Mouse (Mus musculus): Measurements from ENCODE around the gene Foxa1. TPM values are rescaled to one million over a fixed set of nuclear protein-coding genes. Genes with fewer than 3 reads are reported as not detected.

Foxa1 gene
- polyA plus RNA-seq, 1 experiment from 2014 or later: 3.3 TPM

DNA sequence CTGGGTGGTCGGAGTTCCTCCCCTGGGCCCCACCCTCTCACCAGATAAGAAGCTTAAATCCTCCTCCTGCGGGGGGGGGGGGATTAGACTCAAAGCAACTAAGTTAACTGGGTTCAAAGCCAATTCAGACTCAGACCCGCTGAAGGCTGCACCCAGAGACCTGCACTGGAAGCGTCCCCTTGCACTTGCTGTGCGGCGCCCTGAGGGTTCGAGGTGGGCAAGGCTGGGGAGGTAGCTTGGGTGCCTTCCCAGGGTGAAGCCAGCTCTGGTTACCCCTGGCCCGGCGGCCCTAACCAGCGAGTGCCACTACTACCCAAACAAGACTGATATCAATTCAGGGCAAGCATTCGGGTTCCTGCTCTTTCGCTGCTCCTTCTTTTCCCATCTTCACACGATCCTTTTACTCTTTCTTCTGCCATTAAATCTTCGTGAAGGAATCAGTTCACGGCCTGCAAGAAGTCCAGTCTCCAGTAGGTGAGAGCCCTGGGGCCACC is 3.0 kb upstream of the Foxa1 start:
- H3K4me2 ChIP-seq (ENCODE audit: low read depth, low read length): peak overlapping the region; percentile 40
- H3K36me3 ChIP-seq (ENCODE audit: control insufficient read depth, insufficient read depth, low read length): no peaks in the 10 kb centered on the region
- H3K27me3 ChIP-seq (replicated peaks; ENCODE audit: control insufficient read depth, insufficient read depth, low read length): peaks cover 56% of the 10 kb centered on the region
- H3K9me3 ChIP-seq (ENCODE audit: control insufficient read depth, low read length): no peaks in the 10 kb centered on the region
- H3K9ac ChIP-seq (ENCODE audit: low read depth, low read length): peak overlapping the region; percentile 62
- ATAC-seq: no peak
- H3K4me1 ChIP-seq (ENCODE audit: control insufficient read depth, insufficient read depth, low read length): peaks cover 13% of the 10 kb centered on the region
- peak overlapping the region; percentile 29 for H3K4me3 ChIP-seq (ENCODE audit: low read length)
- H3K27ac ChIP-seq (ENCODE audit: low read length): no peak overlapping the region; the same call in 1 of the 2 replicates
- 2% methylated on average over 15 of the region's 15 CpGs for WGBS

DNA sequence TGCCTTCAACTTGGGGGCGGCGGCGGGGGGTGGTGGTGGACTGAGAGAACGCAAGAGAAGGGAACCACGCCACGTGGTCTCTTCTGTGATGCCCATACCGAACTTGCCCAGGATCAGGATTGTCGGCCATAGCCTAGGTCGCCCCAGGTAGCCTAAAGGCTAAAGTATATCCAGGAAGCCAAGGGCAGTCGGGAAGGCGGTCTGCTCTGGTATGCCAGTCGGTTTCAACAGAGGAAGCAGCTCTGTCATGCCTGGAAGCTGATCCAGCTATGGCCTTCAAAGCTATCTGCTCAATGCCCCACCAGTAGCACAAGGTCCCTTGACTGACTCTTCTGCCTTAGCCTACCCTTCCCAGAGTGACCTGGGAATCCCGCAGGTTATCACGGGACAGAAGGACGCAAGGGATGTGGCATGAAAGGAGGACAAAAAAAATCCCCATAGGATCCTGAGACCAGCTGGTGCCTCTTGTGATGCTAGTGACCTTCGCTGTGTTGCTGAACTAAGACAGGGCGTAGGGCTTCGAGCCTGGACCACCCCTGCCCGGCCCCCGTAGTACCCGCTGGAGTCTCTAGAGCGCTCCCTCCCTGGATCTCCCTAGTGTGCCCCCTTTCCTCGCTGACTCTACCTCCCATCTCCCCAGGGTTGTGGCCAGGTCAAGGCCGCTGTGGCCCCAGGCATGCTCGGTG is 2.4 kb upstream of the Foxa1 start:
- H3K27me3 ChIP-seq (replicated peaks; ENCODE audit: control insufficient read depth, insufficient read depth, low read length): peaks cover 53% of the 10 kb centered on the region
- peak overlapping the region; percentile 62; the same call in 1 of the 2 replicates for H3K9ac ChIP-seq (ENCODE audit: low read depth, low read length)
- H3K36me3 ChIP-seq (ENCODE audit: control insufficient read depth, insufficient read depth, low read length): no peaks in the 10 kb centered on the region
- no peak overlapping the region; the same call in 1 of the 2 replicates for H3K27ac ChIP-seq (ENCODE audit: low read length)
- 5% methylated on average over 25 of the region's 25 CpGs for WGBS
- ATAC-seq: no peak
- peak overlapping the region; percentile 40 for H3K4me2 ChIP-seq (ENCODE audit: low read depth, low read length)
- H3K9me3 ChIP-seq (ENCODE audit: control insufficient read depth, low read length): no peaks in the 10 kb centered on the region
- H3K4me1 ChIP-seq (ENCODE audit: control insufficient read depth, insufficient read depth, low read length): peaks cover 13% of the 10 kb centered on the region
- peak overlapping the region; percentile 29 for H3K4me3 ChIP-seq (ENCODE audit: low read length)

DNA sequence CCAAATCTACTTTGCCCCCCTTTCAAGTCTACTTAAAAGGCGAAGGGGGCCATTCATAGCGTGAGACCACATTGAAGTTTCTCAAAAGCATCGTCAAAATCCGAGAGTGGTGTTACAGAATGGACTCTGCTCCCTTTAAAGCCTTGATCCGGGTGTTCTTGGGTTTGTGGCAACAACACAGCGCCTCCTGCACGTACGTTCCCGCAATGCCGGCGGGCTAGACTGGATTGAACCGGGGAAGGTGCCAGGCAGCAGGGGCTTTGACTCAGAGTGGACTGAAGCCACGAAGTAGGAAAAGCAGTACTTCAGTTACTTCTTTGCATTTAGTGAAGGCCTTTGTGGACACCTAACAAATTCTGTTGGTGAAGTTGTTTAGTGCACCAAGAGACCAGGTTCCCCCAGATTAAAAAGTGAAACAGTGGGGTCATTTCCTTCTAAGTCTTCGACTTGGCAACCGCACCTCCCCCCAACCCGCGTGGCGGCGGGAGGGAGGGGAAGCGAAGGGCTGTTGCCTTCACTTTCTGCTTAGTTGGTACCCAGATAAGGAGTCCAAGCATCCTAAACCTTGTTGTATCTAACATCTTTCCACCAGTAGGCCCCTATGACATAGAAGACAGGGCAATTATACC is 1.8 kb upstream of the Foxa1 start:
- Histone ChIP-seq H3K4me1 (ENCODE audit: control insufficient read depth, insufficient read depth, low read length) (peaks cover 13% of the 10 kb centered on the region), H3K4me2 (ENCODE audit: low read depth, low read length) (peak overlapping the region; percentile 40), H3K27ac (ENCODE audit: low read length) (peak overlapping the region; percentile 65), H3K4me3 (ENCODE audit: low read length) (peak overlapping the region; percentile 6; the same call in 1 of the 2 replicates), H3K9me3 (ENCODE audit: control insufficient read depth, low read length) (no peaks in the 10 kb centered on the region), H3K36me3 (ENCODE audit: control insufficient read depth, insufficient read depth, low read length) (no peaks in the 10 kb centered on the region), H3K27me3 (replicated peaks; ENCODE audit: control insufficient read depth, insufficient read depth, low read length) (peaks cover 51% of the 10 kb centered on the region), H3K9ac (ENCODE audit: low read depth, low read length) (peak overlapping the region; percentile 28; the same call in 1 of the 2 replicates)
- ATAC-seq: peak; percentile 16; the same call in 1 of the 2 replicates
- WGBS: under 1% methylated on average over 20 of the region's 20 CpGs

DNA sequence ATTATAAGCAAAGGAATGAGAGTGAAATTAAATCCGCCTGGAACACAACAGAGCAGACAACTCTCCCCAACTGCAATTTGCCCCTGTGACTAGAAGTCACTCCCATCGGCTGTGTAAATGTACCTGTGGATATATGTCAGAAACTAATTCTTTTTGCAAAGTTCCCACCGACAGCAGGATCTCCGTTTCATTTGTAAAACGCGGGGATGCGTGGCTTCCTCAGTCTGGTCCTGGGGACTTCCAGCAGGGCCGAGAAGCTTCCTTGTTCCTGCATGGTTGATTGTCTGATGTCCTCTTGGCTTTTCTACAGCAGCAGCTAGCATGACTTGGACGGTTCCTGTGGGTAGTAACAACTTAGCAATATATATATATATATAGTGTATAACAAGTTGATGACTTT is 1.2 kb upstream of the Foxa1 start:
- Histone ChIP-seq H3K9ac (ENCODE audit: low read depth, low read length) (no peak overlapping the region), H3K4me3 (ENCODE audit: low read length) (no peak overlapping the region), H3K4me2 (ENCODE audit: low read depth, low read length) (peak overlapping the region; percentile 24)

DNA sequence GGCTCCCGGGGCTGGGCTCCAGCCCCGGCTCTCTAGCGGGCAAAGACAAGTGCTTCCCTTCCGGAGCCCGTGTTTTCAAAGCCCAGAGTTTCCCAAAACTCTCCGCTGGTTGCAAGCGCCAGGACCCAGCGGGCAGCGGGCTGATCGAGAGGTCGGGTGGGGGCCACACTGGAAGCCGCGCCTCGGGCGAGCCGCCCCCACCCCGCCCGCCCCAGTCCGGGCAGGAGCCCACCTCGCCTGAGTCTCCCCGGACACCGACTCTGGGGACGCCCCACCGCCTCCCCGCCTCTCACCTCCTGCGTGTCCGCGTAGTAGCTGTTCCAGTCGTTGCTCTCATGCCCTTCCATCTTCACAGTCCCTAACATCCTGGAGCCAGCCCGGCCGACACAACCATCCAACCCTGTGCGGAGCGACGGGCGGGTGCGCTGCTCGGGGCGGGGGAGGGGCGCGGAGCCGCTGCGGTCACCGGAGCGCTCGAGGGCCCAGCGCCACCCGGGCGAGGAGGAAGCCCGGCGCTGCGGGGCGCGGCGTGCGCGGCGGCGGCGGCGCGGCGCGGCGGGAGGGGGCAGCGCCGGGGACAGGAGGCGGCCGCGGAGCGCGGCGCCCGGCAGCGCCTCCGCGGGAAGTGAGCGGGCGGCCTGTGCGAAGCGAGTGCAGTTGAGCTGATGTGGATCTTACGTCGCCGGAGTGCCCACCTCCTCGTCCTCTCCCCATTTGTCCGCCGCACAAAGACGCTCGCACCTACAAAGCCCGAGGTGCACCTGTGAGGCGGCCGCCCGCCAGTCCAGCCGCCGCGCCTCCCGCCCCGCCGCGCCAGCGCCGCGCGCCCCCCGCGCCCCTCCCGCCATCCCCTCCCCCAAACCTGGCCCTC is 1.1 kb downstream of the Foxa1 start:
- peak overlapping the region; percentile 80 for H3K4me2 ChIP-seq (ENCODE audit: low read depth, low read length)
- peak overlapping the region; percentile 79 for H3K9ac ChIP-seq (ENCODE audit: low read depth, low read length)
- H3K27ac ChIP-seq (ENCODE audit: low read length): peak overlapping the region; percentile 94
- peak; percentile 66 for ATAC-seq
- peaks cover 13% of the 10 kb centered on the region for H3K4me1 ChIP-seq (ENCODE audit: control insufficient read depth, insufficient read depth, low read length)
- H3K27me3 ChIP-seq (replicated peaks; ENCODE audit: control insufficient read depth, insufficient read depth, low read length): peaks cover 53% of the 10 kb centered on the region
- peak overlapping the region; percentile 63 for H3K4me3 ChIP-seq (ENCODE audit: low read length)
- WGBS: under 1% methylated on average over 97 of the region's 106 CpGs
- no peaks in the 10 kb centered on the region for H3K36me3 ChIP-seq (ENCODE audit: control insufficient read depth, insufficient read depth, low read length)
- H3K9me3 ChIP-seq (ENCODE audit: control insufficient read depth, low read length): no peaks in the 10 kb centered on the region

More for the DNA sequence above, 1.2 kb upstream of the Foxa1 start:
- Histone ChIP-seq H3K4me1 (ENCODE audit: control insufficient read depth, insufficient read depth, low read length) (peaks cover 13% of the 10 kb centered on the region), H3K9me3 (ENCODE audit: control insufficient read depth, low read length) (no peaks in the 10 kb centered on the region), H3K36me3 (ENCODE audit: control insufficient read depth, insufficient read depth, low read length) (no peaks in the 10 kb centered on the region), H3K27me3 (replicated peaks; ENCODE audit: control insufficient read depth, insufficient read depth, low read length) (peaks cover 50% of the 10 kb centered on the region), H3K27ac (ENCODE audit: low read length) (peak overlapping the region; percentile 65; the same call in 1 of the 2 replicates)
- no peak for ATAC-seq
- 2% methylated on average over 9 of the region's 9 CpGs for WGBS

DNA sequence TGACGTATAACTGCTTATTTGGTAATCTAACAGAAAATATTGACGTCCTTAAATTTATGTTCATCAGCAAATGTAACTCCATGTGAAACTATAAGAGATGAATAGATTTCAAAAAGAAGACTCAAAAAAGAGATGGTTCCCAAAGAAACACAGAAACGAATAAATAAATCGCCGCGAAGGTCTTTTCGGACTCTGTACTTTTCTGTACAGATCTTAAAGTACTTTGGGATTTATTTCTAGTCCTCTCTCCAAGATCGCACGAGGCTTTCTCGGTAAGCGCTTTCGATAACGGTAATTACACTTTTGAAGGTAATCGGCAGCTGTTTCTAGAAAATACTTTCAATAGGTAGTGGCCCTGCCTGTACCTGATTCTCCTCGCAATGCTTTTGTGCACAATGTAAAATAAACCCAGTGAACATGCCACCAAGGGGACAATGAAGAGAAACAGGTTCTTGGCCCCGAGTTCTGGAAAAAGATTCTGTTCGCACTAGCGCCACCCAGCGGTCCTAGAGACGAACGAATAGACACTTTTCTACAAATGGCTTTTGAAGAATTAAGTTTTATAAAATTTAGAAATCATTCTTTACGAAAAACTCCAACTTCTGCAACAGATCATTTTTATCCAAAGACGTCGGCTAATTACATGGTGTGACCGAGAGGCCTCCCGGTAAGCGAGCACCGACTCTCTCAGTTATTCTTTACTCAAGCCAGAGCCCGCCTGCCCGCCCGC is 1.9 kb downstream of the Foxa1 start:
- Histone ChIP-seq H3K4me2 (ENCODE audit: low read depth, low read length) (peak overlapping the region; percentile 80), H3K9ac (ENCODE audit: low read depth, low read length) (peak overlapping the region; percentile 79), H3K27ac (ENCODE audit: low read length) (peak overlapping the region; percentile 94), H3K36me3 (ENCODE audit: control insufficient read depth, insufficient read depth, low read length) (no peaks in the 10 kb centered on the region), H3K27me3 (replicated peaks; ENCODE audit: control insufficient read depth, insufficient read depth, low read length) (peaks cover 51% of the 10 kb centered on the region), H3K9me3 (ENCODE audit: control insufficient read depth, low read length) (no peaks in the 10 kb centered on the region), H3K4me3 (ENCODE audit: low read length) (peak overlapping the region; percentile 63), H3K4me1 (ENCODE audit: control insufficient read depth, insufficient read depth, low read length) (peaks cover 13% of the 10 kb centered on the region)
- ATAC-seq: no peak
- WGBS: 2% methylated on average over 31 of the region's 31 CpGs

DNA sequence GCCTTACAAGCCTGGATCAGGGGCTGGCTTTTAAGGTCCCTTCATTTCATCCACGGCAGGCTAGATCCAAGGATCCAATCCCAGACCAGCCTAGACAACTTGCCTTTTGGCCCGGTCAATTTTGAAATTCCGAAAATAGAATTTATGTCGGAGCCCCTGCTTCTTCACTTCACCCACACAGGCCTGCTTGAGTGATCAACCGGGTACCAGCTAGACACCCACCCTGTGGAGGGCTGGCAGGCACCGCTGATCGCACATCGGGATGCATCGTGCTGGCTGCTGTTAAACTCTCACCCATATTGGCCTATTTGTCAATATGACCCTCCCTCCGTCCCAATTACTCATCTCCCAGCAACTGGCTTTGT is 3.1 kb downstream of the Foxa1 start:
- no peaks in the 10 kb centered on the region for H3K36me3 ChIP-seq (ENCODE audit: control insufficient read depth, insufficient read depth, low read length)
- H3K27me3 ChIP-seq (replicated peaks; ENCODE audit: control insufficient read depth, insufficient read depth, low read length): peaks cover 41% of the 10 kb centered on the region
- H3K4me1 ChIP-seq (ENCODE audit: control insufficient read depth, insufficient read depth, low read length): peaks cover 9% of the 10 kb centered on the region; the same call in 1 of the 2 replicates
- no peak for ATAC-seq
- H3K9ac ChIP-seq (ENCODE audit: low read depth, low read length): peak overlapping the region; percentile 73
- peak overlapping the region; percentile 64 for H3K4me2 ChIP-seq (ENCODE audit: low read depth, low read length)
- WGBS: 1% methylated on average over 10 of the region's 10 CpGs
- no peaks in the 10 kb centered on the region for H3K9me3 ChIP-seq (ENCODE audit: control insufficient read depth, low read length)
- H3K4me3 ChIP-seq (ENCODE audit: low read length): peak overlapping the region; percentile 63
- peak overlapping the region; percentile 54; the same call in 1 of the 2 replicates for H3K27ac ChIP-seq (ENCODE audit: low read length)

DNA sequence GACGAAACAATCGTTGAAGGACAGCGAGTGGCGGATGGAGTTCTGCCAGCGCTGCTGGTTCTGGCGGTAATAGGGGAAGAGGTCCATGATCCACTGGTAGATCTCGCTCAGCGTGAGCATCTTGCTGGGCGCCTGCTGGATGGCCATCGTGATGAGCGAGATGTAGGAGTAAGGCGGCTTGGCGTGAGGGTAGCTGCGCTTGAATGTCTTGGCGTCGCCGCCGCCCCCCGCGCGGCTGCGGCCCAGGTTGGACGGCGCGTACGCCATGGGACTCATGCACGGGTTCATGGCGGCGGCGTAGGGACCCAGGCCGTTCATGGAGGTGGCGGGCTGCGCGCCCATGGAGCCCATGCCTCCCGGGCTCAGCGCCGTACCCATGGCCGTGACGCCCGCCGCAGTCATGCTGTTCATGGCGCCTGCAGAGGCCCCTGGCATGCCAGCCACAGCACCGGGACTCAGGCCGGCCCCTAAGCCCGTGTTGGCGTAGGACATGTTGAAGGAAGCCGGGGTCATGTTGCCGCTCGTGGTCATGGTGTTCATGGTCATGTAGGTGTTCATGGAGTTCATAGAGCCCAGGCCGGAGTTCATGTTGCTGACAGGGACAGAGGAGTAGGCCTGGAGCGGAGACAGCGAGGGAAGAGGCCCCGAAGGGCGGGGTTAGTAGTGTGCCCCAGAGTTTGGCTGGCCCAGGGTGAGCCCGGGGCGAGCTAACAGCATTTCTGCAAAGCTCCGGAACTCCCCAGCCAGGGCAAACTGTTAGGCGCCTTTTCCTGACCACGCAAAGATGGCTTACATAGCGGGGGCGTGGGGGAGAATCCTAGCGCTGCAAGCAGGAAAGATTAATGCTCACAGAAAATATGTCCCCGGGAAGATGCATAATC is 3.7 kb downstream of the Foxa1 start:
- H3K4me2 ChIP-seq (ENCODE audit: low read depth, low read length): peak overlapping the region; percentile 64
- peak overlapping the region; percentile 54 for H3K27ac ChIP-seq (ENCODE audit: low read length)
- no peak for ATAC-seq
- WGBS: 1% methylated on average over 63 of the region's 63 CpGs
- H3K9me3 ChIP-seq (ENCODE audit: control insufficient read depth, low read length): no peaks in the 10 kb centered on the region
- H3K9ac ChIP-seq (ENCODE audit: low read depth, low read length): peak overlapping the region; percentile 73
- peak overlapping the region; percentile 63 for H3K4me3 ChIP-seq (ENCODE audit: low read length)
- peaks cover 9% of the 10 kb centered on the region; the same call in 1 of the 2 replicates for H3K4me1 ChIP-seq (ENCODE audit: control insufficient read depth, insufficient read depth, low read length)
- peaks cover 38% of the 10 kb centered on the region for H3K27me3 ChIP-seq (replicated peaks; ENCODE audit: control insufficient read depth, insufficient read depth, low read length)
- H3K36me3 ChIP-seq (ENCODE audit: control insufficient read depth, insufficient read depth, low read length): no peaks in the 10 kb centered on the region

All from intestine, embryonic 16.5 days (tissue).